ENCODE assay signal across 9 mouse cellular contexts in the genomic region with DNA sequence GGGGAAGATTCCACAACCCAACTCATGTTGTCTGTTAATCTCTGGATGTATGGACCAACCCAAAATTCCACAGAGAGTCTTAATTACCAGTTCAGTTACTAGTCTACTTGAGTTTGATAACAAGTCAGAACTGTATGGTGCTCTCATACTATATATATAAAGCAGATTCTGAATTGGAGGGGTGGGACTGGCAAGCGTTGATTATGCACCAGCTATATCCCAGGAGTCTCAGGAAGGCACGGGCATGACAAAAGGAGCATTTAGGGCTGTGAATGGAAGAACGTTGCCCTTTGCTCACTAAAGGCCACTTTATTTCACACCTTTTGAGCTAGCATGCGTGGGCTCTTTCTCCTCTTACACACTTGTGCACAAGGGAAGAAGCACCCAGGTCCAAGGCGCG. TPM values are rescaled to one million over a fixed set of nuclear protein-coding genes. Genes with fewer than 3 reads are reported as not detected.
DNase-seq lines count a peak whose midpoint lies in the region; ATAC-seq and TF ChIP-seq lines count a peak whose summit lies in the region.
"Had no signal": no experiment of that assay in that cellular context is flagged by ENCODE, and none has a peak within 500 bp of the region (broad histone marks: within the 10 kb centered on the region; RNA-seq: fewer than 3 reads in every experiment).

No protein-coding gene starts in this region.

- TF ChIP-seq POLR2A in cortical plate, adult 2 months (IDR thresholded peaks at IDR 0.05; ENCODE audit: extremely low read depth, insufficient read depth, low read length), result no peak

- WGBS in kidney, embryonic 16.5 days, result 9% methylated on average over 6 of the region's 6 CpGs
- WGBS in hindbrain, embryonic 15.5 days, result 4% methylated on average over 6 of the region's 6 CpGs
- WGBS in midbrain, embryonic 16.5 days, result 9% methylated on average over 6 of the region's 6 CpGs

- H3K4me1 ChIP-seq in kidney, embryonic 16.5 days (ENCODE audit: insufficient read depth, low read length), result 0 out of 2 replicates have a peak, but pooled peaks cover 6% of the 10 kb centered on the region
- no peaks in the 10 kb centered on the region for H3K4me1 ChIP-seq in cortical plate, adult 2 months (ENCODE audit: control insufficient read depth, insufficient read depth, low read length)
- peaks cover 13% of the 10 kb centered on the region for H3K4me1 ChIP-seq in hindbrain, embryonic 15.5 days (replicated peaks)
- H3K4me1 ChIP-seq in midbrain, embryonic 16.5 days (ENCODE audit: control insufficient read depth, insufficient read depth, low read length), result peaks cover 9% of the 10 kb centered on the region

- H3K36me3 ChIP-seq in kidney, embryonic 16.5 days (ENCODE audit: insufficient read depth, low read length), result no peaks in the 10 kb centered on the region
- H3K36me3 ChIP-seq in hindbrain, embryonic 15.5 days, result no peaks in the 10 kb centered on the region
- H3K36me3 ChIP-seq in midbrain, embryonic 16.5 days (ENCODE audit: control insufficient read depth, insufficient read depth, low read length), result no peaks in the 10 kb centered on the region

- no peak for TF ChIP-seq CTCF in cortical plate, adult 2 months (IDR thresholded peaks at IDR 0.05; ENCODE audit: extremely low read depth, insufficient read depth, low read length)

- H3K4me2 ChIP-seq in kidney, embryonic 16.5 days (replicated peaks; ENCODE audit: low read depth, low read length), result peak overlapping the region; percentile 100
- peak overlapping the region; percentile 91 for H3K4me2 ChIP-seq in hindbrain, embryonic 15.5 days
- peak overlapping the region; percentile 95 for H3K4me2 ChIP-seq in midbrain, embryonic 16.5 days (ENCODE audit: low read length)

- DNase-seq in kidney, adult 18-20 months, result no peak
- no peak for DNase-seq in right cerebral cortex, postnatal 36 days (ENCODE audit: low spot score in 2 of 2)
- no peak for DNase-seq in adrenal gland, postnatal 4 days (ENCODE audit: low spot score in 2 of 2)
- DNase-seq in MN1 (ENCODE audit: low spot score), result no peak

- no peak overlapping the region for H3K27ac ChIP-seq in kidney, embryonic 16.5 days (ENCODE audit: low read length)
- no peak overlapping the region for H3K27ac ChIP-seq in cortical plate, adult 2 months (ENCODE audit: insufficient read depth, low read length)
- peak overlapping the region; percentile 60; the same call in 1 of the 2 replicates for H3K27ac ChIP-seq in hindbrain, embryonic 15.5 days (replicated peaks)
- H3K27ac ChIP-seq in midbrain, embryonic 16.5 days (ENCODE audit: low read length), result peak overlapping the region; percentile 74

- peaks cover 10% of the 10 kb centered on the region for H3K27me3 ChIP-seq in kidney, embryonic 16.5 days (ENCODE audit: insufficient read depth, low read length)
- H3K27me3 ChIP-seq in hindbrain, embryonic 15.5 days, result peaks cover 21% of the 10 kb centered on the region; the same call in 1 of the 2 replicates
- H3K27me3 ChIP-seq in midbrain, embryonic 16.5 days (ENCODE audit: control insufficient read depth, insufficient read depth, low read depth, low read length), result peaks cover 4% of the 10 kb centered on the region

- H3K9me3 ChIP-seq in kidney, embryonic 16.5 days (ENCODE audit: low read length), result no peaks in the 10 kb centered on the region
- no peaks in the 10 kb centered on the region for H3K9me3 ChIP-seq in hindbrain, embryonic 15.5 days
- no peaks in the 10 kb centered on the region for H3K9me3 ChIP-seq in midbrain, embryonic 16.5 days (replicated peaks; ENCODE audit: control insufficient read depth, low read length, poor library complexity, severe bottlenecking)

- H3K9ac ChIP-seq in kidney, embryonic 16.5 days (replicated peaks; ENCODE audit: low read length), result peak overlapping the region; percentile 75; the same call in 1 of the 2 replicates
- peak overlapping the region; percentile 65 for H3K9ac ChIP-seq in hindbrain, embryonic 15.5 days
- H3K9ac ChIP-seq in midbrain, embryonic 16.5 days (ENCODE audit: low read depth, low read length), result peak overlapping the region; percentile 89

- peak overlapping the region; percentile 69 for H3K4me3 ChIP-seq in kidney, embryonic 16.5 days (ENCODE audit: low read length)
- H3K4me3 ChIP-seq in cortical plate, adult 2 months (ENCODE audit: insufficient read depth, low read length), result peak overlapping the region; percentile 71
- peak overlapping the region; percentile 71 for H3K4me3 ChIP-seq in hindbrain, embryonic 15.5 days
- H3K4me3 ChIP-seq in midbrain, embryonic 16.5 days (ENCODE audit: low read depth, low read length), result peak overlapping the region; percentile 88

- no peak for ATAC-seq in kidney, embryonic 16.5 days (ENCODE audit: low FRiP score, low TSS enrichment)
- ATAC-seq in hindbrain, embryonic 15.5 days (ENCODE audit: low FRiP score, low read depth), result no peak
- ATAC-seq in midbrain, embryonic 16.5 days, result peak; percentile 57

RNA-seq across cellular contexts. Expression of a gene that starts 0.5 kb away (rescaled TPM):
- polyA plus RNA-seq in kidney, embryonic 16.5 days (2015; fragmentation: Nextera tagmentation; extraction: Ambion mirVana), result 0.59 and 0.63 TPM in 2 replicates
- polyA plus RNA-seq in cortical plate, adult 2 months (2012; rRNA removed), result 1.7 and 2.0 TPM in 2 replicates
- polyA plus RNA-seq in hindbrain, embryonic 15.5 days (2015; fragmentation: Nextera tagmentation; extraction: Ambion mirVana), result 1.2 and 1.5 TPM in 2 replicates
- polyA plus RNA-seq in midbrain, embryonic 16.5 days (2015; fragmentation: Nextera tagmentation; extraction: Ambion mirVana), result 1.4 and 1.9 TPM in 2 replicates
- 1 to 10 TPM; 1.2 TPM for total RNA-seq in adrenal gland, postnatal 4 days (2021)

RNA-seq across cellular contexts. Expression of a gene that starts 24.7 kb away (rescaled TPM):
- 50.7 and 51.2 TPM in 2 replicates for polyA plus RNA-seq in kidney, embryonic 16.5 days (2015; fragmentation: Nextera tagmentation; extraction: Ambion mirVana)
- 0.17 and 0.38 TPM in 2 replicates for polyA plus RNA-seq in cortical plate, adult 2 months (2012; rRNA removed)
- polyA plus RNA-seq in hindbrain, embryonic 15.5 days (2015; fragmentation: Nextera tagmentation; extraction: Ambion mirVana), result 8.1 and 9.9 TPM in 2 replicates
- 4.4 and 5.6 TPM in 2 replicates for polyA plus RNA-seq in midbrain, embryonic 16.5 days (2015; fragmentation: Nextera tagmentation; extraction: Ambion mirVana)
- 10 to 100 TPM; 18.7 to 19.1 TPM for total RNA-seq in adrenal gland, postnatal 4 days (2021)
- total RNA-seq: gastrocnemius, adult 8-10 months had no signal

Comparison
In these comparisons a context has a peak if more than half of its experiments do, and no peak if none do; other contexts are left out.
1. H3K27ac ChIP-seq: peak in hindbrain, embryonic 15.5 days (single experiment) and midbrain, embryonic 16.5 days (single experiment); none in kidney, embryonic 16.5 days (single experiment) and cortical plate, adult 2 months (single experiment).
2. Peak in every context shown above with its lines, with median percentiles within 50 percentile points of each other: H3K4me2 ChIP-seq, H3K4me3 ChIP-seq and H3K9ac ChIP-seq.